Mouse (Mus musculus) brain, embryonic 14.5 days (tissue): ENCODE measurements at regions not wholly inside any gene's neighbourhood (a gene's known extent, or its start where the extent isn't known, plus 50 kb on each side); places are given as distances from the start of the nearest gene placed in this dataset.

Experiments
- DNase-seq: peaks from one replicate; pipeline ENCODE4 v3.0.0-alpha.2; 2011; ENCODE audit warnings: low read depth
- CTCF ChIP-seq: fragments of 200-500 bp; IDR thresholded peaks from 2 replicates; pipeline ENCODE4 v1.5.1; 2012; ENCODE audit warnings: inconsistent platforms, mild to moderate bottlenecking, moderate library complexity, borderline replicate concordance; ENCODE audit not compliant: insufficient read depth, insufficient read length; ENCODE audit errors: extremely low read depth
- POLR2A ChIP-seq: fragments of 200-500 bp; IDR thresholded peaks from 2 replicates; pipeline ENCODE4 v1.6.1; 2012; ENCODE audit warnings: mild to moderate bottlenecking, inconsistent platforms, borderline replicate concordance; ENCODE audit not compliant: poor library complexity, insufficient read depth, insufficient read length, severe bottlenecking; ENCODE audit errors: extremely low read depth

GRCm38 (mm10) chr10:65845096-65845624 is 1250.8 kb upstream of the Jmjd1c start:
- no peak for TF ChIP-seq CTCF
- TF ChIP-seq POLR2A: no peak
- DNase-seq: peak; percentile 58

- TF ChIP-seq POLR2A (no peak), CTCF (no peak)
- peak; percentile 42 for DNase-seq
Measured at GRCm38 (mm10) chr10:65846136-65846535, 1249.8 kb upstream of the Jmjd1c start.

- peak; percentile 6 for DNase-seq
- no peak for TF ChIP-seq CTCF
- no peak for TF ChIP-seq POLR2A
Measured at GRCm38 (mm10) chr10:65847622-65848021, 1248.3 kb upstream of the Jmjd1c start.

GRCm38 (mm10) chr10:65889881-65890280 is 1206.0 kb upstream of the Jmjd1c start:
- DNase-seq: no peak
- TF ChIP-seq POLR2A: no peak

- no peak for TF ChIP-seq POLR2A
- no peak for TF ChIP-seq CTCF
Measured at GRCm38 (mm10) chr10:65907571-65907970, 1188.4 kb upstream of the Jmjd1c start.

GRCm38 (mm10) chr10:65912518-65912917 is 1183.4 kb upstream of the Jmjd1c start:
- TF ChIP-seq POLR2A (no peak), CTCF (no peak)

More at GRCm38 (mm10) chr10:65907571-65907970, 1188.4 kb upstream of the Jmjd1c start:
- no peak for DNase-seq

GRCm38 (mm10) chr10:65932077-65932476 is 1163.8 kb upstream of the Jmjd1c start:
- TF ChIP-seq POLR2A (no peak), CTCF (no peak)
- no peak for DNase-seq

More at GRCm38 (mm10) chr10:65912518-65912917, 1183.4 kb upstream of the Jmjd1c start:
- no peak for DNase-seq

- TF ChIP-seq POLR2A: no peak
- TF ChIP-seq CTCF: no peak
Measured at GRCm38 (mm10) chr10:65948587-65948986, 1147.3 kb upstream of the Jmjd1c start.

GRCm38 (mm10) chr10:65962441-65962840 is 1133.5 kb upstream of the Jmjd1c start:
- no peak for DNase-seq
- TF ChIP-seq CTCF: no peak
- TF ChIP-seq POLR2A: no peak

More at GRCm38 (mm10) chr10:65948587-65948986, 1147.3 kb upstream of the Jmjd1c start:
- no peak for DNase-seq

- TF ChIP-seq CTCF: no peak
- no peak for TF ChIP-seq POLR2A
- DNase-seq: no peak
Measured at GRCm38 (mm10) chr10:65969770-65970169, 1126.2 kb upstream of the Jmjd1c start.
